Mouse (Mus musculus): ENCODE measurements at regions not wholly inside any gene's neighbourhood (a gene's known extent, or its start where the extent isn't known, plus 50 kb on each side); places are given as distances from the start of the nearest gene placed in this dataset.
"Not testable (repeated sequence)": the region's sequence is repeated elsewhere in the genome, so short reads cannot be mapped to it uniquely, and the experiment has no call there.

- Histone ChIP-seq H3K9me3 (ENCODE audit: control insufficient read depth, low read length) (no peaks in the 10 kb centered on the region), H3K9ac (ENCODE audit: low read length) (no peak overlapping the region), H3K27me3 (ENCODE audit: control insufficient read depth, insufficient read depth, low read length) (no peaks in the 10 kb centered on the region), H3K4me3 (ENCODE audit: low read depth, low read length) (no peak overlapping the region), H3K4me1 (replicated peaks; ENCODE audit: control insufficient read depth, insufficient read depth) (no peaks in the 10 kb centered on the region), H3K27ac (replicated peaks) (no peak overlapping the region), H3K36me3 (ENCODE audit: control insufficient read depth, insufficient read depth, low read length) (no peaks in the 10 kb centered on the region), H3K4me2 (replicated peaks; ENCODE audit: low read depth) (no peak overlapping the region)
- ATAC-seq (ENCODE audit: low FRiP score, low TSS enrichment) (no peak), DNase-seq (ENCODE audit: low spot score) (no peak)
- WGBS, result 71% methylated on average over 5 of the region's 5 CpGs
- no peak for TF ChIP-seq CTCF (IDR thresholded peaks at IDR 0.05; ENCODE audit: low read depth)
- TF ChIP-seq EP300 (optimal IDR thresholded peaks at IDR 0.05), result no peak
Observed at GRCm38 (mm10) chr13:32435136-32435535, 96.6 kb upstream of the Gmds start.

GRCm38 (mm10) chr13:32428482-32428881 is 89.9 kb upstream of the Gmds start:
- no peaks in the 10 kb centered on the region for H3K9me3 ChIP-seq (ENCODE audit: control insufficient read depth, low read length)
- H3K9ac ChIP-seq (ENCODE audit: low read length), result no peak overlapping the region
- H3K4me1 ChIP-seq (replicated peaks; ENCODE audit: control insufficient read depth, insufficient read depth), result no peaks in the 10 kb centered on the region
- 40% methylated on average over 3 of the region's 3 CpGs for WGBS
- H3K36me3 ChIP-seq (ENCODE audit: control insufficient read depth, insufficient read depth, low read length), result no peaks in the 10 kb centered on the region
- no peak for ATAC-seq (ENCODE audit: low FRiP score, low TSS enrichment)
- no peaks in the 10 kb centered on the region for H3K27me3 ChIP-seq (ENCODE audit: control insufficient read depth, insufficient read depth, low read length)
- H3K27ac ChIP-seq (replicated peaks), result no peak overlapping the region
- no peak overlapping the region for H3K4me3 ChIP-seq (ENCODE audit: low read depth, low read length)
- DNase-seq (ENCODE audit: low spot score), result no peak
- TF ChIP-seq EP300 (optimal IDR thresholded peaks at IDR 0.05) (no peak), CTCF (IDR thresholded peaks at IDR 0.05; ENCODE audit: low read depth) (no peak)
- H3K4me2 ChIP-seq (replicated peaks; ENCODE audit: low read depth), result no peak overlapping the region

- TF ChIP-seq CTCF (IDR thresholded peaks at IDR 0.05; ENCODE audit: low read depth) (no peak), EP300 (optimal IDR thresholded peaks at IDR 0.05) (no peak)
- H3K4me1 ChIP-seq (replicated peaks; ENCODE audit: control insufficient read depth, insufficient read depth), result no peaks in the 10 kb centered on the region
- H3K4me3 ChIP-seq (ENCODE audit: low read depth, low read length), result no peak overlapping the region
- no peak overlapping the region for H3K9ac ChIP-seq (ENCODE audit: low read length)
- DNase-seq (ENCODE audit: low spot score) (no peak), ATAC-seq (ENCODE audit: low FRiP score, low TSS enrichment) (no peak)
- H3K4me2 ChIP-seq (replicated peaks; ENCODE audit: low read depth), result no peak overlapping the region
- H3K36me3 ChIP-seq (ENCODE audit: control insufficient read depth, insufficient read depth, low read length), result no peaks in the 10 kb centered on the region
- H3K27ac ChIP-seq (replicated peaks), result no peak overlapping the region
- no peaks in the 10 kb centered on the region for H3K9me3 ChIP-seq (ENCODE audit: control insufficient read depth, low read length)
- no peaks in the 10 kb centered on the region for H3K27me3 ChIP-seq (ENCODE audit: control insufficient read depth, insufficient read depth, low read length)
- 79% methylated on average over 13 of the region's 13 CpGs for WGBS
Observed at GRCm38 (mm10) chr13:32426906-32427305, 88.4 kb upstream of the Gmds start.

- Histone ChIP-seq H3K9ac (ENCODE audit: low read length) (no peak overlapping the region), H3K27ac (replicated peaks) (no peak overlapping the region), H3K9me3 (ENCODE audit: control insufficient read depth, low read length) (no peaks in the 10 kb centered on the region), H3K27me3 (ENCODE audit: control insufficient read depth, insufficient read depth, low read length) (no peaks in the 10 kb centered on the region), H3K4me2 (replicated peaks; ENCODE audit: low read depth) (no peak overlapping the region), H3K4me3 (ENCODE audit: low read depth, low read length) (no peak overlapping the region), H3K4me1 (replicated peaks; ENCODE audit: control insufficient read depth, insufficient read depth) (no peaks in the 10 kb centered on the region), H3K36me3 (ENCODE audit: control insufficient read depth, insufficient read depth, low read length) (no peaks in the 10 kb centered on the region)
- ATAC-seq (ENCODE audit: low FRiP score, low TSS enrichment), result no peak
- no peak for DNase-seq (ENCODE audit: low spot score)
- TF ChIP-seq EP300 (optimal IDR thresholded peaks at IDR 0.05) (no peak), CTCF (IDR thresholded peaks at IDR 0.05; ENCODE audit: low read depth) (no peak)
- WGBS, result 71% methylated on average over 7 of the region's 7 CpGs
Observed at GRCm38 (mm10) chr13:32426199-32426598, 87.7 kb upstream of the Gmds start.

GRCm38 (mm10) chr13:32424543-32424942 is 86.0 kb upstream of the Gmds start:
- not testable (repeated sequence) for DNase-seq (ENCODE audit: low spot score); H3K27me3 ChIP-seq (ENCODE audit: control insufficient read depth, insufficient read depth, low read length); H3K4me2 ChIP-seq (replicated peaks; ENCODE audit: low read depth); H3K9me3 ChIP-seq (ENCODE audit: control insufficient read depth, low read length); H3K4me1 ChIP-seq (replicated peaks; ENCODE audit: control insufficient read depth, insufficient read depth); ATAC-seq (ENCODE audit: low FRiP score, low TSS enrichment); H3K36me3 ChIP-seq (ENCODE audit: control insufficient read depth, insufficient read depth, low read length); H3K9ac ChIP-seq (ENCODE audit: low read length); H3K27ac ChIP-seq (replicated peaks); H3K4me3 ChIP-seq (ENCODE audit: low read depth, low read length)
- 83% methylated on average over 9 of the region's 9 CpGs for WGBS

GRCm38 (mm10) chr13:32422485-32422884 is 83.9 kb upstream of the Gmds start:
- H3K4me3 ChIP-seq (ENCODE audit: low read depth, low read length), result no peak overlapping the region
- ATAC-seq (ENCODE audit: low FRiP score, low TSS enrichment), result no peak
- WGBS, result 43% methylated on average over 2 of the region's 2 CpGs

More at GRCm38 (mm10) chr13:32422485-32422884, 83.9 kb upstream of the Gmds start:
- H3K9me3 ChIP-seq (ENCODE audit: control insufficient read depth, low read length), result no peaks in the 10 kb centered on the region
- TF ChIP-seq CTCF (IDR thresholded peaks at IDR 0.05; ENCODE audit: low read depth), result no peak
- no peak for TF ChIP-seq EP300 (optimal IDR thresholded peaks at IDR 0.05)
- no peak overlapping the region for H3K4me2 ChIP-seq (replicated peaks; ENCODE audit: low read depth)
- H3K9ac ChIP-seq (ENCODE audit: low read length), result no peak overlapping the region
- no peaks in the 10 kb centered on the region for H3K27me3 ChIP-seq (ENCODE audit: control insufficient read depth, insufficient read depth, low read length)
- H3K4me1 ChIP-seq (replicated peaks; ENCODE audit: control insufficient read depth, insufficient read depth), result no peaks in the 10 kb centered on the region
- no peaks in the 10 kb centered on the region for H3K36me3 ChIP-seq (ENCODE audit: control insufficient read depth, insufficient read depth, low read length)
- no peak for DNase-seq (ENCODE audit: low spot score)
- no peak overlapping the region for H3K27ac ChIP-seq (replicated peaks)

Measured in stomach, postnatal 0 days (tissue).